Mouse (Mus musculus) ES-CJ7 (cell line): ENCODE measurements around the gene Clip4.
"Not testable (repeated sequence)": the region's sequence is repeated elsewhere in the genome, so short reads cannot be mapped to it uniquely, and the experiment has no call there.

Source experiments
- DNase-seq: peaks from one replicate; pipeline ENCODE4 v3.0.0; 2011; ENCODE audit warnings: low read depth, low spot score

Gene Clip4

GRCm38 (mm10) chr17:71768173-71768572 is at the start of gene Clip4:
Gene Clip4, plus strand, starts transcription at chr17:71768473.
- not testable (repeated sequence) for DNase-seq

- DNase-seq = no peak
Observed at GRCm38 (mm10) chr17:71720434-71720833, 47.8 kb upstream of the Clip4 start.

GRCm38 (mm10) chr17:71721019-71721418 is 47.3 kb upstream of the Clip4 start:
- DNase-seq = no peak

GRCm38 (mm10) chr17:71730655-71731054 is 37.6 kb upstream of the Clip4 start:
- no peak for DNase-seq

- DNase-seq = no peak
Observed at GRCm38 (mm10) chr17:71736442-71736841, 31.8 kb upstream of the Clip4 start.

- DNase-seq = no peak
Observed at GRCm38 (mm10) chr17:71742156-71742555, 26.1 kb upstream of the Clip4 start.

- DNase-seq = no peak
Observed at GRCm38 (mm10) chr17:71742935-71743334, 25.3 kb upstream of the Clip4 start.

GRCm38 (mm10) chr17:71746114-71746513 is 22.2 kb upstream of the Clip4 start:
- no peak for DNase-seq

GRCm38 (mm10) chr17:71747561-71747960 is 20.7 kb upstream of the Clip4 start:
- DNase-seq = no peak

- DNase-seq = no peak
Observed at GRCm38 (mm10) chr17:71749616-71750168, 18.6 kb upstream of the Clip4 start.

GRCm38 (mm10) chr17:71752831-71753230 is 15.4 kb upstream of the Clip4 start, which contains the start of gene Pcare:
Gene Pcare, minus strand, starts transcription at chr17:71752894.
- DNase-seq = no peak

- DNase-seq = no peak
Observed at GRCm38 (mm10) chr17:71760536-71760935, 7.7 kb upstream of the Clip4 start.

GRCm38 (mm10) chr17:71769564-71769963 is 1.3 kb downstream of the Clip4 start:
- DNase-seq = no peak

- DNase-seq = no peak
Observed at GRCm38 (mm10) chr17:71770696-71771095, 2.4 kb downstream of the Clip4 start.

GRCm38 (mm10) chr17:71774173-71774572 is 5.9 kb downstream of the Clip4 start:
- DNase-seq = no peak

GRCm38 (mm10) chr17:71775279-71775678 is 7.0 kb downstream of the Clip4 start:
- DNase-seq = no peak

GRCm38 (mm10) chr17:71778696-71779095 is 10.4 kb downstream of the Clip4 start:
- peak; percentile 27 for DNase-seq

GRCm38 (mm10) chr17:71780490-71780889 is 12.2 kb downstream of the Clip4 start:
- DNase-seq = no peak

- DNase-seq = no peak
Observed at GRCm38 (mm10) chr17:71780945-71781344, 12.7 kb downstream of the Clip4 start.

GRCm38 (mm10) chr17:71782242-71782698 is 14.0 kb downstream of the Clip4 start:
- peak; percentile 48 for DNase-seq

- DNase-seq = peak; percentile 35
Observed at GRCm38 (mm10) chr17:71782699-71783365, 14.6 kb downstream of the Clip4 start.

- DNase-seq = no peak
Observed at GRCm38 (mm10) chr17:71783366-71783735, 15.1 kb downstream of the Clip4 start.

- DNase-seq = peak; percentile 16
Observed at GRCm38 (mm10) chr17:71786456-71786855, 18.2 kb downstream of the Clip4 start.
